Mouse (Mus musculus) CD4-positive helper T cell, adult 2 months (primary cell): ENCODE results near the gene Tjp1.

Source experiments
- DNase-seq: peaks from one replicate; pipeline ENCODE4 v3.0.0-alpha.2; 2012; ENCODE audit warnings: low read depth, missing footprints, low spot score

The Tjp1 gene

DNA sequence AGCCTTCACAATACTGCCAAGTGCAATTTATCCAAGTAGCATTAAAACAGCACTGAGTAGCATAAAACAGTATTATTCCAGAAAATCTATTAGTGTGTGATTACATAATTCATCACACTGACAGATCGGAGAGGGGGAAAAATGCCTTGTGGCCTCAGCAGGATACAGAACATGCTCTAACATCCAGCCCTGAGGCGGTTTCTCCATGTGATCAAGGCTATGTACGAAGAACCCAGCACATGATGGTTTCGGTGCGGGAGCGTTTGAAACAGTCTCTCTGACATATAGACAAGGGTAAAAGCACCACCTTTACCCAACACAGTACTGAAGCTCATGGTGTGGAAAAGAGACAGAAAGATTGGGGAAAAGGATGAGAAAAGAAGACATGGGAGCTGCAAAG is 38.4 kb downstream of the Tjp1 start:
- no peak for DNase-seq

DNA sequence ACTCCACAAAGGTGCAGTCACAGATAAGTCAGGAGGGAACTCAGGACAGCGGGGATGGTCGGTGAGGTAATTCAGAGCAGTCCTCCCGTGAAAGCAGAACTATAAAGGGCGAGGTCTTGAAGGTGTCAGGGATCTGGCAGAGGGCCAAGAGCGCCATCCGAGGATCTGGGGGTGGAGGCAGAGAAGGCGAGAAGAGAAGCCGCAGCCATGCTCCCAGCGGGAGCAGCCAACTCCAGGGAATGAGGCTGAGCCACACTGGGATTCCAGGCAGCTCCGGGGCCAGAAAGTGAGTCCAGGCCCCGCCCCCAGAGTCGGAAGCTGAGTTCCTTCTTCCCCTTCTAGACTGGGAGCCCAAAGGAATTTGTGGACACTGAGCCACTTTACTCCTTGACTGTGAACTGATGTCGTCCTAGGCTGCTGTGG is 41.3 kb downstream of the Tjp1 start:
- DNase-seq, result no peak

DNA sequence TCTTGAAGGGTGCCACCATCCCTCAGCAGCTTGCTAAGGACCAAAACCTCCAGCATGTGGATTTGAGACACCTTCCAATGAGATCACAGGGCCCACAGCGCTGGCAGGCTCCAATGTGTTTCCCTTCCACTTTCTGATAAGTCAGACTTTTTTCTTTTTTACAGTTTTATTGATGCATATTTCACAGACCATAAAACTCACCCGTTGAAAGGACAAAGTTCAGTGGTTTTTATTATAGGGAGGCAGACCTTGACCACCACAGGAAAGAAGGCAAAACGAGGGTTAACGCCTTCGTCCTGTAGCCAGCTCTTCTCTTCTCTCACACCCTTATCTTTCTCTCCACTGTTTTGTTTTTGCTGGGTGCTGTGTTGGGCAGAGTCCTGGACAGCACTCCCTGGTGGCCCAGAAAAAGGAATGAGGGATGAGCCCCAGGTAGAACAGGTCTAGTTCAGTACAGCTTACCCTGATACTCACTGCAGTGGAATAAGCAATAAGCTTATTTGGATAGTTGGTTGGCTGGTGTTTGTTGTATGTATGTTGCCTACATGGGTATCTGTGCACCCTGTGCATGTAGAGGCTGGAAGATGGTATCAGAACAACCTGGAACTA is 43.3 kb downstream of the Tjp1 start:
- DNase-seq, result no peak

DNA sequence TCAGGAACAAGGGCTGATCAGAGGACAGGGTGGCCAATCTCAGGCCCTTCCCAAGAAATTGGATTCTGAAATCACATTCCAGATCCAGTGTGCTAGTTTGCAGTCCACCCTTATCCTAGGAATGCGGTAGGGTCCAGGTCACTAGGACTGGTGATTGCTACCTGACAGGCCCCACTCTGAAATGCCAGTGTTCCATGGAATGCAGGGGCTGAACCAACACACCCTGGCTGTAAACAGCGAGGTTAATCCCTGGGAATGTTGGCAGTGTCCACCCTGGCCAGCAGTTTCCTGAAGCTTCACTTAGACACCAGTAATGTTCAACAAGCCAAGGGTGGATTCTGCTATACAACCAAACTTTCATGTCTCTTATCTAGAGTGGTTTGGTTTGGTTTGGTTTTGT is 45.4 kb downstream of the Tjp1 start:
- no peak for DNase-seq

DNA sequence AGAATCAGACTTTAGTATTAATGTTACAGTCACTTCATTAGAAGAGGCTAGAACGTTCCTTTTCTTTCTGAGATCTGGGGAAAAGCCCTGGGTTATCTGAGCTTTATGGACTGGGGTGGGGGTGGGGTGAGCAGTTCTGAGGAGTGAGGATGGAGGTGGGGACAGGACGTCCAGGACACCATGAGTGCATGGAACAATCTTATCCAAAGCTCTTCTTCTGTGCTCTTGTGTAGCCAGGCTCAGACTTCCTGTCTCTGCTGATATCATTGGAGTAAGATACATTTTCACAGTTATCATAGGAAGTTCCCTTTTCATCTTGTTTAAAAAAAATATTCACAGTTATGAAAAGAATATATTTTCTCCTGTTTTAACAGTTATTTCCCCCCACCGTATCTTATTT is 55.5 kb downstream of the Tjp1 start:
- DNase-seq, result no peak

DNA sequence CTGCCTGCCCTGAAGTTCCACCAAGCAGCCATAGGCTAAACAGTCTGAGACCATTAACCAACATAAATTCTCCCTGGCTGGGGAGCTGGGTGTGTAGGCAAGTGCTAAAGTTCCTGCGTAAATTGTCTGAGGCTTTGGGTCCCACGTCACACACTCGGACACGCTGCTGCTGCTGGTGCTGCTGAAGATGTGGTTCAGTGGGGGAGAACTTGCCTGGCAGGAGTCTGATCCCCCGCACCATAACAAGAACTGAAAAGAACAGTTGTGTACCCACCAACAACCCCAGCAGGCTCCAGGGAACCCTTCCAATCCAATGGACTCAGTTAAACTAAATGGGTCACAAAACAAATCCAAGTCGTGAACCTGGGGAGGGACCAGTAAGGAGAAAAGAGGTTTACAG is 56.2 kb downstream of the Tjp1 start:
- no peak for DNase-seq

DNA sequence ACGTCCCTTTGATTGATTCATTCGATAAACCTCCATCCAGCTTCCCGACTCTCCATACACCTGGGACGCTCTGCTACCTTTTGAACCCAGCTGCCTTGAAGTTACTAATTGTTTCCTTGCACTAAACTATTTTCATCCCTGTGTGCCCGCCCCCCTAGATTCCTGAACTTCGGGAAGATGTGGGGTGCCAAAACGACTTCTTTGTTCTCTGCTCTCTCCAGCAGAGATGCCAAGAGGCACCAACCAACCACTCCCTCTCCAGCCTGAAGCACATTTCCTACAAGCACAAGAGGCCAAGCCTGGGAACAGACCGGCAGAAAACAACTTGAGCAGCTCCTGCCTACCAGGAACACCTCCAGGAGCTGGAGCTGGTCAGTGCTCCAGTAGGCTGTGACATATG is 57.4 kb downstream of the Tjp1 start:
- no peak for DNase-seq

DNA sequence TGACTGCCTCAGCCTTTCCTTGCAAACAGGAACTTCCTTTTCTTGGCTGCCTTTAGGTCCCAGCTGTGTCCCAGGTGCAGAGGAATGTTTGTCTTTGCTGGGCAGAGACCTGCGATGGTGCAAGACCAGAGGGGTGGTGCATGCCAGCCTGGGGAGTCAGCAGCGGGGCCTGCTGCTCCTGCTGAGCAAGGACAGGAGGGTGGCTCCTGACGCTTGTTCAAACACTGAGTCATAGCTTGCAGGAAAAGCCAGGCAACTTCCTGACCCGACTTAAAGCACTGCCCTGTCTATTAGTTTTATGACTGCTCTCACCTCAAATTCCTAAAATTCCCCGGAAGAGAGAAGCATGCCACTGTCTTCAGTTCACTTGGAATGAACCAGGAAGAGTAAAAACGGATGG is 57.9 kb downstream of the Tjp1 start:
- no peak for DNase-seq

DNA sequence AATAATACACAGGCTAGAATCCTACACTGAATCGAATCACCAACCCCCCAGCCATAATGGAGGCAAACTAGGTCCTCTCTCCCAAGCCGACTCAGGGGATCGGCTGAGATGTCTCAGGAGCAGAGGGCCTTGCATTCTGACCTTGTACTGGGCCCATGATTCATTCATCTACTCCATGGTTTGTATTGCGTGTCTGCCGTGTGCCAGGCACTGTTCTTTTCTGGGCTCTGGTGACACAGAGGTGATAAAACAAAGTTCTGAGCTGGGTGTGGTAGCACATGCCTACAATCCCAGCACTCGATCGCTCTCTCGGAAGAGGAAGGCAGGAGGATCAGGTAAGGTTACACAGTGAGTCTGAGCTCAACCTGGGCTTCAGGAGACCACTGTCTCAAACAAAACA is 59.4 kb downstream of the Tjp1 start:
- DNase-seq, result no peak

DNA sequence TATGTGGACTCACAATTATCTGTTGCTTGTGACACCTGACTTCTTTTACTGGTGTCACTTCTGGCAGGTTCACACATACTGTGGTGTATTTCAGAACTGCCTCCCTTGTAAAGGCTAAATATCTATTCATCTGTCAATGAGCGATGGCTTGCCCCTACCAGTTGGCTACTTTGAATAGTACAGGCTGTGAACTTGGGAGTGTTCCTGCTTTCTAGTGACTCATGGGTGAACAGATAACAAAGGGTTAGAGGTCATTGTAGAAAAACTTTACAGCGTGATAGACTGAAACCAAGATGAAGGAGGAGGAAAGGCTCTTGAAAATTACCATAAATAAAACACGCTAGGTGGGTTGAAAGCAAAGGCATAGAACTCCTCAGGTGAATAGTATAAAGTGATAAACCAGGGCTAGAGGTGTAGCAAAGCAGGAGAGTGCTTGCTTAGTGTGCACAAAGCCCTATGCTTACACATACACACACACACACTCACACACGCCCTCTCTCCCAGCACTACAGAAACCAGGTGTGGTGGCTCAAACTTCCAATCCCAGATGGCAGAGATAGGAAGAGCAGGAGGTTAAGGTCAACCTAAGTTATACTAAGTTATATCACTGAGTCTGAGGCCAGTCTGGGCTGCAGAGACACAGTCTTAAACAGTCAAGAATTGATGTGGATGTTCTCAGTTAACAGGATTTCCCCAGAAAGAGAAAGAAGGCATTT is 60.1 kb downstream of the Tjp1 start:
- DNase-seq, result no peak

DNA sequence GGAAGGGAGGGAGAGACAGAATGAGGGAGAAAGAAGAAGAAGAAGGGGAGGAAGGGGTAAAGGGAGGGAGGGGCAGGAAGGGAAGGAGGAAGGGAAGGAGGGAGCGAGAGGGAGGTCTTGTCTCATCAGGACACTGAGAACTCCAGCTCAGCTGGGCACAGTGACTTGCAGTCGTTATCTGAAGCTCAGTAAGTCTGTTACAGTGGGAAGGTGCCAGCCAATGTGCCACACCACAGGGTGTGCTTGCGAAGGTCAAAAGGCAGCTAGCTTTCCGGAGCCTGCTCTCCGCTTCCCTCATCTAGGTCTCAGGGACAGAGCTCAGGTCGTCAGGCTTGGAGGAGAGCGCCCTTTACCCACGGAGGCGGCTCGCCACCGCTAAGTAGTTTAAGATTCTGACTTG is 61.4 kb downstream of the Tjp1 start:
- no peak for DNase-seq

DNA sequence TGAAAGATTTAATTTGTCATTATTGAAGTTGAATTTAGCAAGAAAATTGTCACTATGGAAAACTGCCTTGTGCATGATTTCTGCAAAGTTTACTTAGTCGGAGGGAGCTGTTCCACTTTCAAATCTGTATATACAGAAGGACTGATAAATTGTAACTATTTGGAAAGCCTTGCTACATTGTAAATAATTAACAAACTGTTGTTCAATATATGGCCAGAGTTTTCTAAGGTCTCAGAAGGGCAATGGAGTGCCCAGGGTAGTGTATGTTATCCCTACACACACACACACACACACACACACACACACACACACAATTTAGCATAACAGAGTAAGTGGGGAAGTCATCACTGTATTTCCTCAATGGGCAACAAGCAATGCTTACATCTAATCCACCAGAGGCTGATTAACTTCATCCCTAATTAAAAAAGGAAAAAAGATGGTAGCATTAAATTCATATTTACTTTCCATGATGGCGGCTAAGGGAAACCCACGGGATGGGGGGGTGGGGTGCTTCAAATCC is 63.0 kb downstream of the Tjp1 start:
- no peak for DNase-seq

DNA sequence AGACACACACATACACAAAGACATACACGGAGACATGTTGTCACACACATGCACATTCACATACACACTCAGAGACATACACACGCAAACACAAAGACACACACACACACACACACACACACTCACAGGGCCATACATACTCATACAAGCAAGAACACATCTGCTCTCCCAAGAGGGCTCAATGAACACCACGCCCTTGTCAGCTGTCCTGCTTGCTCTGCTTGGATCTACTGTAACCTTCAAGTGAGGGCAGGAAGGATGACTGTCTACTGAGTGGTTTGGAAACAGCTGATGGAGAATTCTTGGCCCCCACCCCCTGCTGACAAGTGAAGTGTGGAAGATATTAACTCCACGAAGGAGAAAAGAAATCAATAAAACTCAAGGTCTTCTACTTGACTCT is 64.1 kb downstream of the Tjp1 start:
- DNase-seq, result no peak

DNA sequence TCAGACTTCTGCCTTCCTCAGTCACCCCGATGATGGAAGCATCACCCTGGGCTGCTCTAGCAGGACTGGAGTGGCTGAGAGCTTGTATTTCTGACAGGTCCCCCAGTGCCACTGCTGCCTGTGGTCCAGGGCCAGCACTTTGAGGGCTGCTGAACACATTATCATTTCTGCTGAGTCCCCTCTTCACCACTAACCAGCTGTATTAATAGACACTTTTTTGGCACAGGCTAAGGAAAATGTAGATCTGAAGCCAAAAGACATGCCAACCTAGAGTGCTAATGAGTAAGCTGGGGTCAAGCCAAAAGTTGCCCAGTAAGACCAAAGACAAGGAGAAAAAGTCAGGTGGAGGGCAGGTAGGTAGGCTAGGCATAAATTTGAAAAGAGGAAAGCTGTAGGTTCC is 66.2 kb downstream of the Tjp1 start:
- DNase-seq, result no peak

DNA sequence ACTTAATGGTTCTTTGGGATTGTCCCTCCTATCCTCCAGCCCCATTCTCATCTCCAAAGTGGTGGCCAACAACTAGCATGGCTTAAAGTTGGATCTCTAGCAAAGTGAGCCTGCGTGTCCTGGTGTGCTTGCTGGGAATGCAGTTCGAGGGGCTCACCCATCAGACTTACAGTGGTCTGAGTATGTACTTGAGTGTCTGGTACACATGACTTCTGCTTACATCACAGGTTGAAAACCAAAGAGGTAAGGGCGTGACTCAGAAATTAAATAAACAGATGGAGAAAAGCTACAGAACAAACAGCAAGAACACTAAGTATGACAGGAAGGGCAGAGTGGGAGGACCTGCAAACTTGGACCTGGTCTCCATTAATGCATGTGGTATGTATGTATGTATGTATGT is 67.4 kb downstream of the Tjp1 start:
- DNase-seq, result no peak

DNA sequence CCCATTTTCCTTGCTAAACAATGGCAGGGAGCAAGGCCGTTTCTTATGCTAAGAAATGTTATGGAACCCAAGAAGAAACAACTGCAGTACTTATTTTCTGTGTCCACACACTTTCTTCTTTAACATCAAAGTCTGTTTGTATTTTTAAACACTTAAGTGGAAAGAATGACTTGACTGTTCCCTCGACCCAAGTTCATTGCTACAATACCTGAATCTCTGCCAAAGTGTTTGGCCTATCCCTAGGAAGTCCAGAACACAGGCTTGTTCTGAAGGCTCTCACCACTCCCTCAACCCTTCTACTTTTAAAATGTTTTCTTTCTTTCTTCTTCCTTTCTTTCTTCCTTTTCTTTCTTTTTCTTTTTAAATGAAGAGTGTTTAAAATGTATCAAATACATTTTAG is 71.5 kb downstream of the Tjp1 start:
- no peak for DNase-seq

DNA sequence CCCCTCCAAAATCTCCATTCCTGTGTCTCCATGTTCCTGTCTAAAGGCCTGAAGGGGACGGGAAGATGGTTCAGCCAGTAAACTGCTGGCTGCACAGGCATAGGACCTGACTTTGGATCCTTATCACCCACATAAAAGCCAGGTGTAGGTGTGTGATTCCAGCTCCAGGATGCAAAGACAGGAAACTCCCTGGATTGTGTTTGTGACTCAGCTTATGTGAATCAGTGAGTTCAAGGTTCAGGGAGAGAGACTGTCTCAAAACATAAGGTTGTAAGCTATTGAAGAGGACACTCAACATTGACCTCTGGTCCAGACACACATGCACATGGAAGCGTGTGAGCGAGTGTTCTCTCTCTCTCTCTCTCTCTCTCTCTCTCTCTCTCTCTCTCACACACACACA is 72.4 kb downstream of the Tjp1 start:
- DNase-seq, result no peak

DNA sequence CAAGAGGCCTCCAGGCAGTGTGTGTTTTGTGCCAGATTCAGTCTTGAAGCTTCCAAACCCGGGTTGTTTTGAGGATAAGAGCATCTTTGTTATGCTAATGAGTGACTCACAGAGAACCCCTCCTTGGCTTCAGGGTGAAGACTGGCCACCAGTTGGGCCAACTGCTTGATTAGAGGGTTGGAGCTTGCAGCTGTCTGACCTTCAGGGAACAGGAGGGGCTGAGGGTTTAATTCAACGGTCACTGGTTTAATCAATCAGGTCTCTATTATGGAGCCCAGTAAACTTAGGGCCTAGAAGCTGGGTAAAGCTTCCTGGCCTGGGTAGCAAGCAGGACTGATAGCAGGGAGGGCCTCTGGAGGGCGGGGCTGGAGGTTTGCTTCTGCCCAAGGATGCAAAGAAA is 73.3 kb downstream of the Tjp1 start:
- DNase-seq, result no peak

DNA sequence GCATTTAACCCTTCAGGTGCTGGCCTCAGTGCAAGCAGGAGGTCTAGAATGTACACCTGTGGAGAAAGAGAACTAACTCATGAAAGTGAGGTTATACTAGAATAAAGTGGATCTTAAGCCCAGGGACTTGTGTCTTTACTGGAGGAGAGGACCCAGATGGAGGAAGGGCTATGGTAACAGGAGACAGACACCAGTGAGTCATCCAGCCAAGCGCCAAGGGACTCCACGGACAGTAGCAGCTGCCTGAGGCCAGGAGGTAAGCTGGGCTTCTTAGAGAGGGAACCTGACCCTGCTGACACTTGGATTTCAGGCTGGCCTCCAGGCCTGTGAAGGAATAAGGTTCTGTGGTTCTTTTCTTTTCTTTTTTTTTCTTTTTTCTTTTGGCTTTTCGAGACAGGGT is 75.3 kb downstream of the Tjp1 start:
- no peak for DNase-seq

DNA sequence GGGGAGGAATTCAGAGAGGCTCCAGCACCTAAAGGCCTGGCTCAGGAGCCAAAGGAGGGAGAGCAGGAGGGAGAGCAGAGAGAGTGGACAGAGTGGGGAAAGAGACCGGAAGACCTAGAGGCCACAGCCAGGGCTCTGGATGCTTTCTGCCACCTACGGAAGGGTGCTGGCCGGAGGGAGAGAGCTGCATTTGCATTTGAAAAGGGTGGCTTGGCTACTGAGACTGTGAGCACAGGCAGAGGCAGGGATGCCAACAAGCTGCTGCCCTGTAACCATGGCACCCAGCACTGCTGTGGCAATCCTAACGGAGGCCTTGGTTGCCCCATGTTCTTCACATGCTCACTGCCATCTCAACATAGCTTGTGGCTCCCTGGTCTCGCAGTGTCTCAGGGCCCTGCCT is 77.4 kb downstream of the Tjp1 start:
- no peak for DNase-seq

DNA sequence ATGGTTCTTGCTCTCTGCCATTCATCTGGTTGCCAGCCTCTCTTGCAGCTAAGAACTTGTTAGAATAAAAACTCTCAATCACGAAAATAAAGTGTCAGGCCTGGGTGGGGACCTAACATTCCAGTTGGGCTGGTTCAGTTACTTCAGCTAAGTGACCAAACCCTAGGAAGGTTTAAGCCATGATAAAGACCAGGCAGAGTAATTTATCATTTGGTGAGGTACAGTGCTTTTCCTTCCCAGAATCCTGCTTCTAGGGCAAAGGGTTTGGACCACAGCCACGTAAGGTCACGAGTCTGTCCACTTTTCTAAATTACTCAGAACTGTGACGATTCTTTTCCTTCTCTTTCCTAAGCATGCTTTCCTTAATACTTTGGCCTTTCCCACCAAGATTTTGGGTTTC is 86.1 kb downstream of the Tjp1 start:
- DNase-seq, result no peak

DNA sequence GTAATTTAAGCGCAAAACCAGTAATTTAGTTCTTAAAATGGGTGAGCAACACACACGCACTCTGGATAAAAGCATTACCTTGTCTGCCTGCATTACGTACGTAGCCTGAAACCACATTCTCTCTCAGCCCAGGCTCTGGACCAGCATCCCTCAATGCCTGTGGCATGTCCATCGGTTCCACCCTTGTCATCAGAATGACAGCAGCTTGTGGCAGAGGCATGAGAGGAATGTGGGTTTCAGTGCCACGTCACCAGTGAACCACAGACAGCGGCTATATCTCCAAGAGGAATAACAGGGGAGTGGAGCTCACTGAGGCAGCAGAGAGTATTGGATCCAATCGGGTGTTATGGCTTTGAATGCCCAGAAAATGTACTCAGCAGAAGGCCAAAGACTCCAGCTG is 88.1 kb downstream of the Tjp1 start:
- DNase-seq, result no peak

DNA sequence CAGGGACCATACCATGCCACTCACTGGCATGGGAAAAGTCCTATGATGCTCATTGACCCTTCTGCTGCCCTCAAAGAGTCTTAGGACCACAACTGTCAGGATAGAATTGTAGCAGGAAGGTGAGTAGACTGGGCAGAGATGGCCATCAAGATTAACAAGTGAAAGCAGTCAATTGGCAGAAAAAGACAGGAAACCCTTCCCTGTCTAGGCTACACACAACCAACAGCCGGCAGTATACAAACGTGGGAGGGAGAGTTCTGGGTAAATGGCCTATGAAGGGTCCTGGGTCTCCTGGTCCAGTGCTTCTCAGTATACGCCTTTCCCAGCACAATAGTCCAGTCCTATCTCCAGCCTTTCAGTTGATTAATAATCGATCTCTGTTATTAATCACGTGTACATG is 89.4 kb downstream of the Tjp1 start:
- no peak for DNase-seq

DNA sequence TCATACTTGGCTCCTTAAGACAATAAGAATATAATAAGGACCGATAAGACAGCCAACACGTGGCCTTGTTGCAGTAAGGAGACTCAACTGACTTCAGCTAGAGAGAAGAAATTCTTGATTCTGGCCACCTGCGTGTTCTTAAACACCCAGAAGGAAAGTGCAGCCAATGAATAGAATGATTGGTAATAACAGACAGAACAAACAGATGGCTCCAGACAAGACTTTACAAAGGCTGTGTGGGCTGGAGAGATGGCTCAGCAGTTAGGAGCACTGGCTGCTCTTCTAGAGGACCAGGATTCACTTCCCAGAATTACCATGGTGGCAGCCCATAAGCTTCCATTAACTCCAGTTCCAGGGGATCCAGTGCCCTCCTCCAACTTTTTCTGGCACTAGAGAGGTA is 90.7 kb downstream of the Tjp1 start:
- no peak for DNase-seq
